Mouse (Mus musculus) intestine, embryonic 14.5 days (tissue): ENCODE measurements around the gene Mettl9. TPM values are rescaled to one million over a fixed set of nuclear protein-coding genes. Genes with fewer than 3 reads are reported as not detected.

Experiments
- ATAC-seq: fragments of 200-750 bp; cut with Nextera tagmentation; replicated peaks from 2 replicates; pipeline ENCODE4 v1.8.0; 2017; ENCODE audit warnings: low read depth, moderate number of reproducible peaks, moderate TSS enrichment, moderate library complexity; ENCODE audit not compliant: low FRiP score, low TSS enrichment
- DNase-seq: peaks from one replicate; pipeline ENCODE4 v3.0.0-alpha.2; 2018; ENCODE audit warnings: low spot score
- H3K27ac ChIP-seq: fragments of 300-500 bp; sonication (generic); 2 replicates; pipeline ENCODE4 v1.5.1; 2014; ENCODE audit warnings: low read depth, mild to moderate bottlenecking, control low read depth
- H3K27me3 ChIP-seq: fragments of 300-500 bp; sonication (generic); replicated peaks from 2 replicates; pipeline ENCODE4 v1.6.1; 2014; ENCODE audit warnings: low read length, control low read depth; ENCODE audit not compliant: control insufficient read depth, insufficient read depth
- H3K36me3 ChIP-seq: fragments of 300-500 bp; sonication (generic); 2 replicates; pipeline ENCODE4 v1.6.1; 2014; ENCODE audit warnings: low read length, control low read depth; ENCODE audit not compliant: control insufficient read depth, insufficient read depth
- H3K4me1 ChIP-seq: fragments of 300-500 bp; sonication (generic); replicated peaks from 2 replicates; pipeline ENCODE4 v1.6.1; 2014; ENCODE audit warnings: low read length, control low read depth, mixed read lengths; ENCODE audit not compliant: control insufficient read depth, insufficient read depth
- H3K4me2 ChIP-seq: fragments of 300-500 bp; sonication (generic); 2 replicates; pipeline ENCODE4 v1.6.1; 2014; ENCODE audit warnings: low read length
- H3K4me3 ChIP-seq: fragments of 300-500 bp; sonication (generic); 2 replicates; pipeline ENCODE4 v1.5.1; 2014; ENCODE audit warnings: low read depth, low read length, control low read depth, mixed read lengths
- H3K9ac ChIP-seq: fragments of 300-500 bp; sonication (generic); 2 replicates; pipeline ENCODE4 v1.6.1; 2014; ENCODE audit warnings: mild to moderate bottlenecking, low read length
- H3K9me3 ChIP-seq: fragments of 300-500 bp; sonication (generic); 2 replicates; pipeline ENCODE4 v1.6.1; 2016; ENCODE audit warnings: low read length, control low read depth; ENCODE audit not compliant: control insufficient read depth
- WGBS: fragments of 180-500 bp; shearing (Covaris S2); extraction: QIAGEN DNeasy Blood & Tissue Kit; methylation state at CpG from one replicate; pipeline ENCODE4 v1.1.7; 2014; 5-methylcytosine and 5-hydroxymethylcytosine counted together
- polyA plus RNA-seq: library from polyadenylated mRNA; unstranded; fragments of >200 nt; fragmentation: Nextera tagmentation; extraction: Ambion mirVana; gene quantifications from 2 replicates; pipeline ENCODE4 v1.2.1, GENCODE M21; 2014

Mettl9 gene
- polyA plus RNA-seq, 1 experiment from 2014 or later: 162 TPM

DNA sequence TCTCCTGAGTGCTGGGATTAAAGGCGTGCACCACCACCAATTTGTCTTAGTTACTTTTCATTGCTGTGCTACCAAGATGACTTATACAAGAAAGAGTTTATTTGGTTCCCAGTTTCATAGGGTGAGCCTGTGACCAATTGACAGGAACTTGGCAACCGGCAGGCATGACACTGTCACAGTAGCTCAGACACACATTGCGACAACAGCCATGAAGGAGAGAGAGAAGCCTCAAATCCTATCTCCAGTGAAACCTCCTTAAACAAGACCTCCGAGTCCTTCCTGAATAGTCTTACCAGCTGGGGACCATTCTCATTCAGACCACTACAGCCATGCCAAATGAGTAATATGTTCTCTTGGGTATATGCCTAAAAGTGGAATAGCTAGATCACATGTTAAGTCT lies 18.8 kb downstream of the Mettl9 start:
- DNase-seq (no peak), ATAC-seq (no peak)
- H3K27ac ChIP-seq: no peak overlapping the region
- H3K4me1 ChIP-seq: no peaks in the 10 kb centered on the region
- H3K9ac ChIP-seq: no peak overlapping the region
- no peak overlapping the region for H3K4me3 ChIP-seq
- no peaks in the 10 kb centered on the region for H3K27me3 ChIP-seq
- H3K9me3 ChIP-seq: no peaks in the 10 kb centered on the region
- 92% methylated on average over 4 of the region's 4 CpGs for WGBS
- H3K4me2 ChIP-seq: no peak overlapping the region
- H3K36me3 ChIP-seq: peaks cover 79% of the 10 kb centered on the region

DNA sequence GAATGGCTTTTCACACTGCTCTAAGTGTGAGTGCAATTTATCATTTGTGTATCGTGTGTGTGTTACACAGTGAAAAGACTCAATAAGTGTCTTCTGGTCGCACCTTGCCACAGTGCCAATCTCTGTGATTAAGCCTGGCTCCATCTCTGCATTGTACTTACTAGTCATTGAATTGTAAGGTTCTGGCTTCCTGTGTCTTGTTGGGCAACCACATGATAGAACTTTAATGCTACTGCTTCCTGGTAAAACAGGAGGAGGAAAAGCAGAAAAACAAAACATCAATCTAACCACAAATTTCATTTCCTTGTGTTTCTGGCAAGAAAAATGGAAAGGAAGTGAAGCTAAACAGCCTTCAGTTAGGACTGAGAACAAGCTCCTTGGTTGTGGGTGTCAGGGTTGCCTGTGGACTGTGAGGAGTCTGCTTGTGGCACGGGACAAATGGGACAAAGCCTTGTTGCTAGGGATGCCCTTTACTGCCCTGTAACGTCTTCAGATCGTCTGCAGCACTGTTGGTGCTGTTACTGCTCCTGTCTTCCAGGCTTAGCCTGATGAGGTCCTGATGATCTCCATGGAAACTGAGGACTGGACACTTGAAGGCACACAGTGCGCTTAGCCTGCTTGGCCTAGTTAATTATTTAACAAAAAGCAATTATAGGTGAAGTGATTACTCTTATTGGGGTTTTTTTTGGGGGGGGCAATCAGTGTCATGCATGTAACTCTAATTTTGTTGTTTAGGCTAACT lies 25.4 kb downstream of the Mettl9 start:
- H3K27ac ChIP-seq: no peak overlapping the region
- 51% methylated on average over 6 of the region's 6 CpGs for WGBS

DNA sequence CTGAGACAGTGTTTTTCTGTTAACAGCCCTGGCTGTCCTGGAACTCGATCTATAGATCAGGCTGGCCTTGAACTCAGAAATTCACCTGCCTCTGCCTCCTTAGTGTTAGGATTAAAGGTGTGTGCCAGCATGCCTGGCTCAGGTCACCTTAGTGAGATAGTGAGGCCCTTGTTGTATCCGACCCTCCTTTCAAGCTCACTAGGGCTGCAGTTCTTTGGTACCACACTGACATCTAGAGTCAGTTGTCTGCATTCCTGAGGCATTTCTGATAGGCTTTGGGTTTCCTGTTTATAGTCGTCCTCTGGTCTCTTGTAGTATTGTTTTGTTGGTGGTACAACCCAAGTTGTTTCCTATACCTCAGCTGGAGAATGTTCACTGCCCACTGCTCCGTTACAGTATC lies 30.1 kb downstream of the Mettl9 start:
- 54% methylated on average over 4 of the region's 4 CpGs for WGBS
- Histone ChIP-seq H3K4me1 (no peaks in the 10 kb centered on the region), H3K9me3 (no peaks in the 10 kb centered on the region), H3K4me2 (no peak overlapping the region), H3K36me3 (peaks cover 41% of the 10 kb centered on the region), H3K27ac (no peak overlapping the region), H3K27me3 (no peaks in the 10 kb centered on the region), H3K4me3 (no peak overlapping the region), H3K9ac (no peak overlapping the region)
- ATAC-seq: no peak
- DNase-seq: no peak

More for the DNA sequence above, 25.4 kb downstream of the Mettl9 start:
- Histone ChIP-seq H3K36me3 (peaks cover 64% of the 10 kb centered on the region), H3K4me1 (no peaks in the 10 kb centered on the region; the same call in 1 of the 2 replicates), H3K4me2 (no peak overlapping the region), H3K4me3 (no peak overlapping the region), H3K9ac (no peak overlapping the region), H3K27me3 (no peaks in the 10 kb centered on the region), H3K9me3 (no peaks in the 10 kb centered on the region)
- ATAC-seq: no peak
- DNase-seq: no peak

DNA sequence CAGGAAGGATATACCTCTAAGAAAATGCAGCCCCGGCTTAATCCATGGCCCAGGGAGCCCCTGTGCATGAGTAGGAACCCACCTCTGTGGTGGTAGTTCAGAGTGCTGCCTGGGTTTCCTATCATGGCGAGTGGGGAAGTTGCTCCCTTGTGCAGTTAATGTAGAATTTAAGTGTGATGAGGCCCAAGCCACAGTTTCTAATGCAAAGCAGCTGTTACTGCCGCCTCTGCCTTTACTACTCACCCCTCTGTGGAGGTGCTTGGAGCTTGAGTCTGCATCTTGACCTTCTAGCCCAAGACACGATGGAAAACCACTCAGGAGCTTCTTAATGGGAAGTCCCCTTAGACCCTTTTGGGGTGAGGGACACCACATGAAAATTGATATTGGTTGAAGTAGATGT lies 37.0 kb downstream of the Mettl9 start:
- H3K4me3 ChIP-seq: no peak overlapping the region
- ATAC-seq (no peak), DNase-seq (no peak)
- H3K27me3 ChIP-seq: no peaks in the 10 kb centered on the region
- peaks cover 59% of the 10 kb centered on the region for H3K36me3 ChIP-seq
- H3K27ac ChIP-seq: no peak overlapping the region
- no peak overlapping the region for H3K9ac ChIP-seq
- H3K4me2 ChIP-seq: no peak overlapping the region
- no peaks in the 10 kb centered on the region for H3K9me3 ChIP-seq
- 91% methylated on average over 4 of the region's 4 CpGs for WGBS
- no peaks in the 10 kb centered on the region for H3K4me1 ChIP-seq

DNA sequence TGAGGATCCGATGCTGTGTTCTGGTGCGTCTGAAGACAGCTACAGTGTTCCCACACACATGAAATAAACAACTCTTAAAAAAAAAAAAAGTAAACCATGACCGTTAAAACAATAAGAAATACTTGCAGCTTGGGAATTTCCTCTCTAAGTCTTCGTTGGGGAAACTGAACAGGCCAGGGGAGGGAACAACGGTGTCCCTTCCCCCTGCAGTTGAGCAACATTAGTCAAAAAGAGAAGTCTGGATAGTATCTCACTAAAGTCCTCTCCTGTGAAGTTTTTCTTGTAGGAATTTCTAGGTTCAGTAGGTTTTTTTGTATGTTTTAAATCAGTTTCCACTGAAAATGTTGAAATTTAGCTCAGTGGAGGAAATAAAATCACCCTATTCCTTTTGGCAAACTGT lies 38.3 kb downstream of the Mettl9 start:
- Histone ChIP-seq H3K9ac (no peak overlapping the region), H3K27me3 (no peaks in the 10 kb centered on the region), H3K4me1 (no peaks in the 10 kb centered on the region), H3K4me3 (no peak overlapping the region), H3K36me3 (peaks cover 65% of the 10 kb centered on the region), H3K4me2 (no peak overlapping the region), H3K27ac (no peak overlapping the region), H3K9me3 (no peaks in the 10 kb centered on the region)
- no peak for DNase-seq
- 50% methylated on average over 5 of the region's 5 CpGs for WGBS
- no peak for ATAC-seq

DNA sequence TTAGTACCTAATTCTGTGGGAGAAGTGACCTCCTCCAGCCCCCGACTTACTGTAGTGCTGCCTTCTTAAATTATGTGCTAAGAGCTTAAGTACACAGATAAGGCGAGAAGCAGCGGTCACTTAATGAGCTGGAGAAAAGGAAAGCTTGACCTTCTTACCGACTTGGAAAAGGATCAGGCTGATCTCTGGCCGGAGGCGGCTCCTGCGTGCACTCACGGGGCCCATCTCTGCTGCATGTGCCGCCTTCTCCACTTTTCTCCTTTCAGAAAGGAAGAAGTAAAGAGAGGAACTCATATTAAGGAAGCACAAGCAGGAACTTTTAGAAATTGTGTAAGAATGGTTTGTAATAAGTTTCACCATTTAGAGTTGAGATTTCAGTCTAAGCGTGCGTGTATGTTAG lies 40.0 kb downstream of the Mettl9 start, which contains the start of gene Igsf6:
Gene Igsf6 (minus strand): TSS at position 292 of the 400 bp plus-strand sequence.
- Histone ChIP-seq H3K27me3 (no peaks in the 10 kb centered on the region), H3K9me3 (no peaks in the 10 kb centered on the region), H3K4me2 (no peak within 1 kb of the TSS), H3K27ac (no peak within 1 kb of the TSS), H3K9ac (no peak within 1 kb of the TSS), H3K4me1 (no peaks in the 10 kb centered on the region), H3K4me3 (no peak within 1 kb of the TSS), H3K36me3 (peaks cover 71% of the 10 kb centered on the region)
- ATAC-seq (no peak), DNase-seq (no peak)
- WGBS: 55% methylated on average over 11 of the region's 11 CpGs

DNA sequence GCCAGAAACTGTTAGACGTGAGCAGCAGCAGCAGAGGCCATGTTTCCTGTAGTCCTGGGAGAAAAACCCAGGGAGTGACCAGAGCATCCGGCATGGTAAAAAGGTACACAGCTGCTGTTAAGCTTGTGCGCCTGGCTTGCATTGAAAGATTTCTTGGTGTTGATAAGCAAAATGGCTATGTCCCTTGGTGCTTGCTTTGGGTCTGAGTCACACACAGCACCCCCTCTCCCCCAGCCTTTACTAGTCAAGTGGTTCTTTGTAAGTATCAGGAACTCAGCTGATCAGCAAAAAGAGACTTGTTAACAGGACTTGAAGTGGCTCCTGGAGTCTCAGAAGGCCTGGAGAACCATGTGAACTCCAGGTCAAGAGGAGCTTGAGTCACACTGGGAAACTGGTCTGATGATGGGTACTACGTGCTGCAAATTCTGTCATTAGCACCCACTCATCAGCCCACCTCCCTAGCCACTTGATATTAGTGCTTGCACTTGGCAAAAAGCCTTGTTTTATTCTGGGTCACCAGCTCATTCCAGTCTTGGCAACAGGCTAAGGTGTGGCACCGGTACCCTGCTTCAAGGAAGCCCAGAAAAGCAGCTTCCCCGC lies 40.7 kb downstream of the Mettl9 start:
- 86% methylated on average over 6 of the region's 6 CpGs for WGBS
- Histone ChIP-seq H3K36me3 (peaks cover 67% of the 10 kb centered on the region), H3K27ac (no peak overlapping the region), H3K9ac (no peak overlapping the region), H3K27me3 (no peaks in the 10 kb centered on the region), H3K4me2 (no peak overlapping the region), H3K9me3 (no peaks in the 10 kb centered on the region), H3K4me1 (no peaks in the 10 kb centered on the region), H3K4me3 (no peak overlapping the region)
- ATAC-seq (no peak), DNase-seq (no peak)

DNA sequence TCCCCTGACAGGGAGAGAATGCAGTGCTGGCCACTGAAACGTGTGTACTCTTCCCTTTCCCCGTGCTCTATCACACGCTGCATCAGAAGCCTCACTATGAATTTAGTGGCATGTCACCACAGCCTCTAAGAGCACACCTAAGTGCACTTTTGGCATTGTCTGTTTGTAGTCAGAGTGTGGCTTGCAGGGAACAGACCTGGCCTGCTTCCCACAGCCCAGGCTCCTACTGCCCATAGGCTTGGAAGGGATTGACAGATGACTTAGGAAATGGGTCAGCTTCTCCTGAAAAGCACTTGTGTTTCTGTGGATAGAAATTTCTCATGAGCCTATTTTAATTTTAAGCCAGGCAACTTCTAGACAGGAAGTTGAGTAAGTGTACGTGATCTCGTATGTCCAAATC lies 41.2 kb downstream of the Mettl9 start:
- 82% methylated on average over 5 of the region's 5 CpGs for WGBS
- Histone ChIP-seq H3K27ac (no peak overlapping the region), H3K4me1 (no peaks in the 10 kb centered on the region), H3K27me3 (no peaks in the 10 kb centered on the region), H3K9me3 (no peaks in the 10 kb centered on the region), H3K4me3 (no peak overlapping the region), H3K36me3 (peaks cover 62% of the 10 kb centered on the region), H3K9ac (no peak overlapping the region), H3K4me2 (no peak overlapping the region)
- ATAC-seq (no peak), DNase-seq (no peak)

DNA sequence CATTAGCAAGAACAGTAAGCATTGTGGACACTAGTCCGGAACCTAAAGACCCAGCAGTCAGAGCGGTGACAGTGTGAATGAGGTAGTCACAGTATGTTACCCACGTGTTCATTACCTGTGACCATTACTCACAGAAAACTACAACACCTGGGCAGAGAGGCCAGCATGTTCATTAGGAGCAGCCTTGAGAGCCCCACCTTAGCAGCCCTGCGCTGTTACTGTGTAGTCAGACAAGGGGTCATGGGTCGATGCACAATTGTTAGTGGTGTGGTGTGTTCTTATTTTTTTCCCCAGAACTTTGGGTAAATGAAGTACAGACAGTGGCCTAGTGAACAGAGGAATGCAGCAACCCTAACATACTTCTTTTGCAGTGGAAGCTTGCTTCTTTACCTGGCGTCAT lies 43.1 kb downstream of the Mettl9 start:
- Histone ChIP-seq H3K9me3 (no peaks in the 10 kb centered on the region), H3K27me3 (no peaks in the 10 kb centered on the region), H3K36me3 (peaks cover 43% of the 10 kb centered on the region), H3K9ac (no peak overlapping the region), H3K4me1 (no peaks in the 10 kb centered on the region), H3K4me3 (no peak overlapping the region), H3K27ac (no peak overlapping the region), H3K4me2 (no peak overlapping the region)
- WGBS: 91% methylated on average over 6 of the region's 6 CpGs
- ATAC-seq (no peak), DNase-seq (no peak)
